Mouse (Mus musculus) left cerebral cortex, adult 8-10 months (tissue): Measurements from ENCODE around the gene P4hb. TPM values are rescaled to one million over a fixed set of nuclear protein-coding genes. Genes with fewer than 3 reads are reported as not detected.
A peak's percentile ranks its signal among the peaks of the same experiment; 100 is the strongest.
"Not testable (repeated sequence)": the region's sequence is repeated elsewhere in the genome, so short reads cannot be mapped to it uniquely, and the experiment has no call there.

ENCODE experiments used
- DNase-seq, 2 experiments: peaks; one replicate each; pipeline ENCODE4 v3.0.0; 2022; ENCODE audit warnings: low spot score in 2 of 2
- total RNA-seq, 4 experiments: library from RNA; stranded (reverse); gene quantifications; 2 replicates each; pipeline ENCODE4 v1.2.4; 2022

P4hb gene
- total RNA-seq, 4 experiments from 2014 or later, result 110 to 142 (median 130) TPM

GRCm38 (mm10) chr11:120573585-120574277, 678 bp upstream of the P4hb start:
- no peak for DNase-seq

GRCm38 (mm10) chr11:120572417-120572751, 669 bp downstream of the P4hb start:
- DNase-seq, result no peak

GRCm38 (mm10) chr11:120571754-120572416, 1.2 kb downstream of the P4hb start:
- no peak for DNase-seq

- no peak for DNase-seq
Observed at GRCm38 (mm10) chr11:120571122-120571521, 1.9 kb downstream of the P4hb start.

GRCm38 (mm10) chr11:120568324-120568723, 4.7 kb downstream of the P4hb start:
- DNase-seq, result no peak

- no peak for DNase-seq
Observed at GRCm38 (mm10) chr11:120565114-120565513, 7.9 kb downstream of the P4hb start.

GRCm38 (mm10) chr11:120562949-120563348, 10.1 kb downstream of the P4hb start:
- no peak for DNase-seq

- DNase-seq, result no peak
Observed at GRCm38 (mm10) chr11:120560952-120561728, 11.9 kb downstream of the P4hb start.

- not testable (repeated sequence) for DNase-seq
Observed at GRCm38 (mm10) chr11:120558843-120559242, 14.2 kb downstream of the P4hb start.

GRCm38 (mm10) chr11:120555260-120555659, 17.8 kb downstream of the P4hb start:
- no peak for DNase-seq

GRCm38 (mm10) chr11:120554834-120555233, 18.2 kb downstream of the P4hb start:
- no peak for DNase-seq

- DNase-seq, result no peak
Observed at GRCm38 (mm10) chr11:120552736-120553135, 20.3 kb downstream of the P4hb start.

- no peak for DNase-seq
Observed at GRCm38 (mm10) chr11:120550810-120551440, 22.1 kb downstream of the P4hb start, which contains the start of gene Ppp1r27. Gene Ppp1r27 (minus strand): TSS chr11:120551132.

GRCm38 (mm10) chr11:120549986-120550809, 22.9 kb downstream of the P4hb start:
- DNase-seq, result no peak

GRCm38 (mm10) chr11:120549168-120549945, 23.7 kb downstream of the P4hb start, which contains the start of gene Mcrip1:
Gene Mcrip1 (minus strand): TSS chr11:120549727.
- peak; percentile 83 to 88 for DNase-seq

- no peak for DNase-seq
Observed at GRCm38 (mm10) chr11:120548786-120549167, 24.3 kb downstream of the P4hb start.

GRCm38 (mm10) chr11:120548214-120548613, 24.8 kb downstream of the P4hb start:
- no peak for DNase-seq

GRCm38 (mm10) chr11:120547469-120547868, 25.6 kb downstream of the P4hb start:
- DNase-seq, result no peak

GRCm38 (mm10) chr11:120545964-120546363, 27.1 kb downstream of the P4hb start:
- DNase-seq, result no peak

- no peak for DNase-seq
Observed at GRCm38 (mm10) chr11:120542376-120542775, 30.7 kb downstream of the P4hb start.
